Mouse (Mus musculus): Measurements from ENCODE around the gene Raf1. TPM values are rescaled to one million over a fixed set of nuclear protein-coding genes. Genes with fewer than 3 reads are reported as not detected.

Gene Raf1
- polyA plus RNA-seq, 1 experiment from 2014 or later: 39.6 TPM

DNA sequence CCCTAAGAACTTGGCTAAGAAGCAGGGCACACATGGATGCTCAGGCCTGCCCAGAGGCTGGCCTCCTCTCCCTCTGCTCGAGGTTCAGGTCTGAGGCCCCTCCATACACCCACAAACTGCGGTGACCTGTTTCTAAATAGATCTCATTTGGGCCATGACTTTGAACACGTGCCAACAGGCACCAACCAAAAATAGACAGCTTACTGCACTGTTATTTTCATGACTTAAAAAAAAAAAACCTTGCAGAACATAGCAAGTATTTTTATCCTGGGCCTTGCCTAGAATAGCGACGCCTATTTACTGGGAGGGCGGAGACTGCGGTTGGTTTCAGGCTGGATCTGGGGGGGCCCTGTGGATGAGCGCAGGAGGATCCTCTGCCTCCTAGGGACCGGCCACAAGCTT is 18.0 kb upstream of the Raf1 start:
- no peaks in the 10 kb centered on the region for H3K27me3 ChIP-seq (ENCODE audit: insufficient read depth, low read length)
- H3K4me2 ChIP-seq (ENCODE audit: low read depth, low read length): no peak overlapping the region
- H3K9me3 ChIP-seq (ENCODE audit: low read length): no peaks in the 10 kb centered on the region; the same call in 1 of the 2 replicates
- no peaks in the 10 kb centered on the region for H3K36me3 ChIP-seq (replicated peaks; ENCODE audit: insufficient read depth, low read length)
- 47% methylated on average over 9 of the region's 9 CpGs for WGBS (ENCODE audit: insufficient replicate concordance)
- TF ChIP-seq CTCF (IDR thresholded peaks at IDR 0.05; ENCODE audit: low read depth): no peak
- TF ChIP-seq EP300 (IDR thresholded peaks at IDR 0.05; ENCODE audit: low read depth): no peak
- ATAC-seq (no peak), DNase-seq (no peak)
- H3K4me1 ChIP-seq (ENCODE audit: insufficient read depth): peaks cover 7% of the 10 kb centered on the region
- 0 out of 2 replicates have a peak overlapping the region, but pooled peaks have one; percentile 16 for H3K27ac ChIP-seq (ENCODE audit: low read depth)
- H3K9ac ChIP-seq (replicated peaks): no peak overlapping the region
- no peak overlapping the region for H3K4me3 ChIP-seq (ENCODE audit: low read depth, low read length)

DNA sequence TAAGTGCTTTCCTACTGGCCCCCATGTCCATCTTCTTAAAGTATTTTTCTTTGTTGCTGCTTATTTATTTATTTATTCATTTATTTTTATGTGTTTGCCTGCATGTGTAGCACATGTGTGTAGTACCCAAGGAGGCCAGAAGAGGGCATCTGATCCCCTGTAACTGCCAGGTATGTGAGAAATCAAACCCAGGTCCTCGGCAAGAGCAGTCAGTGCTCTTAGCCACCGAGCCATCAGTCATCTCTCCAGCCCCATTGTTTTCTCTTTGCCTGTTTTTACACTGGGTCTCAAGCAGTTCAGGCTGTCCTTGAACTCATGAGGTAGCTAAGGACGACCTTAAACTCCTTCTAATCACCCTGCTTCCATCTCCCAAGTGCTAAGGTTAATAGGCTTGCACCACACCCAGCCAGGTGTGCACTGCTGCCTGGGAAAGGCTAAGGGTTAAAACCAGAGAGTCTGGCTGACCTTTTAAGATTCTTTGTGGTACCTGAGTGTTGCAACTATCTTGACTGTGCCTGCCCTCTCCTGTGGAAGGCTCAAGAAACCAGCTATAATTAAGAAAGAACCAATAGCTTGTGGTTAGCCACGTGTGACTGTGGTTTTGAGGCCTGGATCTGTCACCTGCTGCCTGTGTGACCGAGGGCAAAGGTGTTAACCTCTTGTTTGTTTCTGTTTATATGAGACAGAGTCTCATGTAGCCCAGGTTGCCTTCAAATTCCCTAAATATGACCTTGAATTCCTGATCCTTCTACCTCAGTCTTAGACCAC is 16.7 kb upstream of the Raf1 start:
- Histone ChIP-seq H3K9ac (replicated peaks) (no peak overlapping the region), H3K4me1 (ENCODE audit: insufficient read depth) (peaks cover 7% of the 10 kb centered on the region), H3K9me3 (ENCODE audit: low read length) (no peaks in the 10 kb centered on the region; the same call in 1 of the 2 replicates), H3K4me3 (ENCODE audit: low read depth, low read length) (no peak overlapping the region), H3K36me3 (replicated peaks; ENCODE audit: insufficient read depth, low read length) (no peaks in the 10 kb centered on the region), H3K27me3 (ENCODE audit: insufficient read depth, low read length) (no peaks in the 10 kb centered on the region), H3K4me2 (ENCODE audit: low read depth, low read length) (no peak overlapping the region), H3K27ac (ENCODE audit: low read depth) (no peak overlapping the region)
- WGBS (ENCODE audit: insufficient replicate concordance): 61% methylated on average over 5 of the region's 5 CpGs
- peak; percentile 47 for DNase-seq
- TF ChIP-seq EP300 (IDR thresholded peaks at IDR 0.05; ENCODE audit: low read depth) (no peak), CTCF (IDR thresholded peaks at IDR 0.05; ENCODE audit: low read depth) (peak; percentile 59)
- ATAC-seq: no peak

DNA sequence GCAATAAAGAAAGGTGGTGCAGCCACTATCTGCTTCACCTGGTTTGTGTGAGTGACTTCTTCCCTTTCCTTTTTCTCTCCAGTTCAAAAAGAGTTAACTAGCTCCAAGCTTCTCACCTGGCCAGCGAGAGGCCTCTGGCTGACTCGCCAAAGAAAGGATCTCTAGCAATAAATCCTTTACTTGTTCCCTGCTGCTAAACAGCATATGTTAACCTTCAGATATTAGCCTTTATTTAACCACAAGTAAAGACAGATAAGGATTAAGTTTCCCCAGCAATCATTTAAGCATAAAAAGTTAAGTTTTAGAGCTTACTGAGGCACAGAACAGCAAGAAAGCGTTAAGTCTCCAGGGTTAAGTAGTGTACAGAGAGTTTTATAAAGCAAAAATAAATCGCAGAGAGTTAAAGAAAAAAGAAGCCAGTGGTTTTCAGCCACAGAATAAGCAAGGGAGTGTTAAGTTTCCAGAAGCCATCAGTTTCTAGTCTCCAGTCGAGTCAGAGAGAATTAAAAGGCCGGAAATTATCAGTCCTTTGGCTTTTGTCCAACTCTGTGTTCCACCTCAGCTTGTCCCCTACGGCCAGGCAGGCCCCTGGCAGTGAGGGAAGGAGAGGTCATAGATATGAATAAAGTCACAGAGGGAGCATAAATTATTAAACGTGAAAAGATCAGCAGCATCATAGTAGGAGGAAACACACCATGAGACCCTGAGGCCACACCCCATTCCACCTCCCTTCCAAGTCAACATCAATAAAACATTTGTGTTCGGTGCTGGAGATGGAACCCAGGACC is 15.9 kb upstream of the Raf1 start:
- Histone ChIP-seq H3K9ac (replicated peaks) (no peak overlapping the region), H3K36me3 (replicated peaks; ENCODE audit: insufficient read depth, low read length) (no peaks in the 10 kb centered on the region), H3K27me3 (ENCODE audit: insufficient read depth, low read length) (no peaks in the 10 kb centered on the region), H3K4me3 (ENCODE audit: low read depth, low read length) (no peak overlapping the region), H3K27ac (ENCODE audit: low read depth) (no peak overlapping the region), H3K4me2 (ENCODE audit: low read depth, low read length) (no peak overlapping the region), H3K4me1 (ENCODE audit: insufficient read depth) (peaks cover 7% of the 10 kb centered on the region), H3K9me3 (ENCODE audit: low read length) (no peaks in the 10 kb centered on the region; the same call in 1 of the 2 replicates)
- ATAC-seq (no peak), DNase-seq (no peak)
- TF ChIP-seq CTCF (IDR thresholded peaks at IDR 0.05; ENCODE audit: low read depth) (no peak), EP300 (IDR thresholded peaks at IDR 0.05; ENCODE audit: low read depth) (no peak)
- 57% methylated on average over 9 of the region's 9 CpGs for WGBS (ENCODE audit: insufficient replicate concordance)

GRCm38 (mm10) chr6:115690105-115690504 is 13.7 kb upstream of the Raf1 start:
- WGBS (ENCODE audit: insufficient replicate concordance): 59% methylated on average over 4 of the region's 4 CpGs
- Histone ChIP-seq H3K9me3 (ENCODE audit: low read length) (no peaks in the 10 kb centered on the region; the same call in 1 of the 2 replicates), H3K27me3 (ENCODE audit: insufficient read depth, low read length) (no peaks in the 10 kb centered on the region), H3K4me2 (ENCODE audit: low read depth, low read length) (no peak overlapping the region), H3K4me3 (ENCODE audit: low read depth, low read length) (no peak overlapping the region), H3K36me3 (replicated peaks; ENCODE audit: insufficient read depth, low read length) (no peaks in the 10 kb centered on the region), H3K9ac (replicated peaks) (no peak overlapping the region), H3K27ac (ENCODE audit: low read depth) (no peak overlapping the region), H3K4me1 (ENCODE audit: insufficient read depth) (peaks cover 7% of the 10 kb centered on the region)
- TF ChIP-seq EP300 (IDR thresholded peaks at IDR 0.05; ENCODE audit: low read depth) (no peak), CTCF (IDR thresholded peaks at IDR 0.05; ENCODE audit: low read depth) (no peak)
- no peak for DNase-seq
- no peak for ATAC-seq

- no peak overlapping the region for H3K9ac ChIP-seq (replicated peaks)
- H3K27ac ChIP-seq (ENCODE audit: low read depth): no peak overlapping the region
- no peaks in the 10 kb centered on the region; the same call in 1 of the 2 replicates for H3K9me3 ChIP-seq (ENCODE audit: low read length)
- ATAC-seq (no peak), DNase-seq (no peak)
- no peak overlapping the region for H3K4me3 ChIP-seq (ENCODE audit: low read depth, low read length)
- H3K4me1 ChIP-seq (ENCODE audit: insufficient read depth): peaks cover 6% of the 10 kb centered on the region; the same call in 1 of the 2 replicates
- H3K36me3 ChIP-seq (replicated peaks; ENCODE audit: insufficient read depth, low read length): no peaks in the 10 kb centered on the region
- H3K27me3 ChIP-seq (ENCODE audit: insufficient read depth, low read length): no peaks in the 10 kb centered on the region
- WGBS (ENCODE audit: insufficient replicate concordance): 51% methylated on average over 4 of the region's 4 CpGs
- TF ChIP-seq EP300 (IDR thresholded peaks at IDR 0.05; ENCODE audit: low read depth) (no peak; the same call in none of the 2 replicates), CTCF (IDR thresholded peaks at IDR 0.05; ENCODE audit: low read depth) (no peak)
- H3K4me2 ChIP-seq (ENCODE audit: low read depth, low read length): no peak overlapping the region
Observed at GRCm38 (mm10) chr6:115688589-115688988, 12.2 kb upstream of the Raf1 start.

DNA sequence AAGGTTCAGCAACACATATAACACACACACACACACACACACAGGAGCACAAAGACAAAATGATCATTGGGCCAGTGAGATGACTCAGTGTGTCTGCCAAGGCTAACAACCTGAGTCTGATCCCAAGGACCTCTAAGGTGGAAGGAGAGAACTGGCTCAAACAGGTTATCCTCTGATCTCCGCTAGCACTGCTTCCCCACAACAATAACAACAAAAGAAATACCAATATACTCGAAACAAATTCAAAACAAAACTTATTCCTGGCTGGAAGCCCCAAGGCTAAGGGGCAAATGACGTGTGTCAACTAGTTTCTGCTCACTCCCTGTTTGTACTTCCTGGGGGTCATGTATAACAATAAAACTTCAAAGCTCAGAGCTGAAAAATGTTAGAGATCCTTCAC is 11.3 kb upstream of the Raf1 start:
- Histone ChIP-seq H3K4me3 (ENCODE audit: low read depth, low read length) (no peak overlapping the region), H3K4me1 (ENCODE audit: insufficient read depth) (peaks cover 6% of the 10 kb centered on the region; the same call in 1 of the 2 replicates), H3K27me3 (ENCODE audit: insufficient read depth, low read length) (no peaks in the 10 kb centered on the region), H3K36me3 (replicated peaks; ENCODE audit: insufficient read depth, low read length) (no peaks in the 10 kb centered on the region), H3K9ac (replicated peaks) (no peak overlapping the region), H3K27ac (ENCODE audit: low read depth) (no peak overlapping the region), H3K4me2 (ENCODE audit: low read depth, low read length) (no peak overlapping the region), H3K9me3 (ENCODE audit: low read length) (no peaks in the 10 kb centered on the region)
- TF ChIP-seq CTCF (IDR thresholded peaks at IDR 0.05; ENCODE audit: low read depth) (no peak), EP300 (IDR thresholded peaks at IDR 0.05; ENCODE audit: low read depth) (no peak)
- DNase-seq (no peak), ATAC-seq (no peak)
- WGBS (ENCODE audit: insufficient replicate concordance): 65% methylated on average over 3 of the region's 3 CpGs

Measured in liver, postnatal 0 days (tissue).